Mouse (Mus musculus) ovary, postnatal 36 days (tissue): Measurements from ENCODE around the gene Ddx47.

Experiments used
- DNase-seq: peaks from one replicate; pipeline ENCODE4 v3.0.0; 2022; ENCODE audit warnings: low spot score, mixed read lengths

Ddx47 gene

DNA sequence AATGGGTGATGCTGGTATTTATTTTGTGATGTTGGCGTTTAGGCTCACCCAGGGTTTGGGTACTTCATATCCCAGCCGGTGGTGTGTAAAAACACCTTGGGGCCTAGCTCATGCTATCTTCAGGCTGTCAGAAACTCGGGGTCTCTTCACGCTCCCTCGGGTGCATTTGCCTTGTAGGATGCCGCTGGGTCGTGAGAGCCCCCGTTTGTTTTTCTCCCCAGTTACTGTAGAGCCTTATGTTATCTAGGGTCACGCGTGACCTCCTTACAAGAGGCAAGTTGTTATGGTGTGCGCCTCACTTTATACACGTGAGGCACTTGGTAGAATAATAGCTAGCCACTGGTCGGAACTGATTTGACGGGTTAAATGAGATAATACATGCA, 313 bp downstream of the Ddx47 start:
- no peak for DNase-seq

- no peak for DNase-seq
These were observed 5.8 kb downstream of the Ddx47 start for GRCm38 (mm10) chr6:135017211-135017610.

- DNase-seq: no peak
These were observed 8.2 kb downstream of the Ddx47 start for GRCm38 (mm10) chr6:135019564-135019963.

GRCm38 (mm10) chr6:135021633-135022032, 10.2 kb downstream of the Ddx47 start:
- DNase-seq: no peak

- no peak for DNase-seq
These were observed 12.0 kb downstream of the Ddx47 start for GRCm38 (mm10) chr6:135023379-135023778.

DNA sequence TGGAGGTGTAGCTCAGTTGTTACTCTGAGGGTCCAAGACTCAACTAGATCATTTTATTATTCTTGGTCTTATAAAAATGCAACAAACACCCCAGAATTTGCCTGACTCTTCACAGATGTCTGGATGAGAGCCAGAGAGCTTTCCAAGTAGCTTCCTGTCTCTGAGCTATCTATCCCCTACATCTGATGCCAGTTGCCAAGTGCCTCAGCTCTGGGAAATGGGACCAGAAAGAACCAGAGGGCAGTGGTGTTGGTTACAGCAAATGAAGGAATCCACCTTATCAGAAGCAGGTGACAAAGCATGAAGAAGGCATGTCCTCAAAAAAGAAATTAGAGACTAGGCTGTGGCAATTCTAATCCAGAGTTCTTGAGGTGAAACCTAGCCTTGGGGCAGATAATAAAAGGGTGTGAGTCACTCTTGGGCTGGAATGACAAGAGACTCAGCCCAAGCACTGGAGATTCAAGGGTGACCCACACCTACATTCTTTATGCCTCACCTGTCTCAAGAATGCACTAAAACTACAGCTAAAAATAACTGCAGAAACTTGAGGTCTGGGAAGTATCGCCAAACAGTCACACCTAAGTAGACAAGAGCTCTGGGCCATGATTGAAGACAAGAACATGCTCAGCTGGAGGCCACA, 13.5 kb downstream of the Ddx47 start:
- DNase-seq: no peak

GRCm38 (mm10) chr6:135026232-135026631, 14.8 kb downstream of the Ddx47 start:
- no peak for DNase-seq

- no peak for DNase-seq
These were observed 15.3 kb downstream of the Ddx47 start for GRCm38 (mm10) chr6:135026755-135027154.

- no peak for DNase-seq
These were observed 17.8 kb downstream of the Ddx47 start for GRCm38 (mm10) chr6:135029246-135029645.

DNA sequence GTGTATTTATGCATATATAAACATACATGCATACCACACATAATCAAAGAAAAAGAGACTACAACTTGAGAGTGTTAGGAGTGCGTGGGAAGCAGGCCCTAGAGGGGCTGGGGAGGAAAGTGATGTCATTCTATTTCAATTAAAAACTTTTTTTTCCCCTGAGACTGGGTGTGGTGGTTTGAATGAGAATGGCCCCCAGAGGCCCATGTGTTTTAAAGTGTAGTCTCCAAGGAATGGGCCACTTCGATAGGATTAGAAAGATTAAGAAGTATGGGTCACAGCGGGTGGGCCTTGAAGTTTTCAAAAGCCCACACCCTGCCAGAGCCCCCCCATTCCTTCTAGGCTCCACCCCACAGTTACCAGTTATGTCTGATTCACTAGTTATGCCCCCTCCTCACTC, 27.3 kb downstream of the Ddx47 start:
- DNase-seq: no peak

- no peak for DNase-seq
These were observed 29.0 kb downstream of the Ddx47 start for GRCm38 (mm10) chr6:135040275-135040871.

DNA sequence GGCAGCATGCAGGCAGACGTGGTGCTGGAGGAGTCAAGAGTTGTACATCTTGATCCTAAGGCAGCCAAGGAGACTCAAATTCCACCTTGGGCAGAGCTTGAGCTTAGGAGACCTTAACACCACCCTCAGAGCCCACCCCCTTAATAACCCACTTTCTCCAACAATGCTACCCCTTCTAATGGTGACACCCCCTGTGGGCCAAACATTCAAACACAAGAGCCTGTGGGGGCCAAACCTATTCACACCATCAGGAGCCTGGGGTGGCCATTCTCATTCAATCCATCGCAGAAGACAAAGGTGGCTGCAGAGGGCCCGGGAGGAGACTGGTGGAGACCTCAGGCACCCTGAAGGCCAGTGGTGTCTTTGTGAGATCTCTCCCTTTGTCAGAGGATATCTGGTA, 30.5 kb downstream of the Ddx47 start:
- no peak for DNase-seq

GRCm38 (mm10) chr6:135047276-135047675, 35.9 kb downstream of the Ddx47 start:
- no peak for DNase-seq

GRCm38 (mm10) chr6:135048509-135048908, 37.1 kb downstream of the Ddx47 start:
- no peak for DNase-seq

DNA sequence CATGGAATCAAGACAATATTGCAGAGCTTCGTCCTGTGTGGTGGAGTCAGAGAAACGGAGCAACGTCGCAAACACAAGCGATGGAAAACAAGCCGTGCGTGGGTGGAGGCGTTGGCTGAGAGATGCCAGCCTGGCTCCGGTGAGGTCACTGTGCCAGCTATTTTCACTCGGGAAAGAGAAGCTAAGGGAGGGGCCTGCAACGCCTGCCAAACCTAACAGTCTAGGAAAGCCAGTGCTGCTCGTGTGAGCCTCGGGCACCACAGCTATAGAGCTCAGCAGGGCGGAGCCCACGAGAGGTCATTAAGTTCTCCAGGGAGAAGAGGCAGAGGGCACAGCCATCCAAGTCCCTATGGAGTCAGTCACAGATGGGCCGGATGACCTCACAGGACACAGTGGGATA, 37.5 kb downstream of the Ddx47 start:
- DNase-seq: peak; percentile 26

DNA sequence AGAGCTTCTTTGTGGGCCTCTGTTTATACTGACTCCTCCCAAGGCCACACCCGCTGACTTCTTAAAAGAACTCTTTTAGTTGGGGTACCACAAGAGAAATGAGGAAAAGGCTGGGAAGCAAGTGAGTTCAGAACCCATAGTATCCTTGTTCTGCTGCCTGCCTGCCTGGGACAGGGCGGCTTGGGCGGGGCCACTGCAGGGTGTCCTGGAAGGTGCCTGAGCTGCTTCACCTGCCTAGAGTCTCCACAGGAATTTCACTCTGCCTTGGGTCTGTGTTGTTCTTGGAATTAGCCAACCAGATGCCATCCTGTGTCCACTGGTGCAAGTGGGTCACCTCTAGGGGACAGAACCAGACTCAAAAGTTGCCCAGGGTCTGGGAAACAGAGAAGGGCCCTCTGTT, 42.4 kb downstream of the Ddx47 start:
- no peak for DNase-seq

DNA sequence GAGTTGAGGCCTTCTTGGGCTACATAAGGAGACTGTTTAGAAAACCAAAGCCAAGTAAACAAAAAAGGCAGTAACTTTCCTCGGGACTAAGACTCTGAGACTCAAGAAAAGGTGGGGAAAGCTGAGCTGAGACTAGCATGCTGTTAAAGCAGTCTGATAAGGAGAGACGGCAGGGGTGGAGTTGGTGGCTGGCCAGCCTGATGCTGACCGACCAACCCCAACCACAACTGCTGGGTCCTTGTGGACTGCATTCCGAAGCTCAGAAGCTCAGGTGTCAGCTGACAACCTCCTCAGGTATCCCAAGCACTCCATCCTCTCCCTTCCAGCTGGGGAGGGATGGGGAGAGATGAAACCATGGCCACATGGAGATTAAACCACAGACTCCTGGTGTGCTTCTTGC, 44.5 kb downstream of the Ddx47 start:
- no peak for DNase-seq

GRCm38 (mm10) chr6:135060728-135061127, 49.3 kb downstream of the Ddx47 start:
- no peak for DNase-seq

- DNase-seq: no peak
These were observed 53.2 kb downstream of the Ddx47 start for GRCm38 (mm10) chr6:135064621-135065020.

GRCm38 (mm10) chr6:135065236-135065957, 54.0 kb downstream of the Ddx47 start, which contains the start of gene Gprc5a:
Gene Gprc5a (plus strand): TSS chr6:135065651.
- DNase-seq: peak; percentile 42

DNA sequence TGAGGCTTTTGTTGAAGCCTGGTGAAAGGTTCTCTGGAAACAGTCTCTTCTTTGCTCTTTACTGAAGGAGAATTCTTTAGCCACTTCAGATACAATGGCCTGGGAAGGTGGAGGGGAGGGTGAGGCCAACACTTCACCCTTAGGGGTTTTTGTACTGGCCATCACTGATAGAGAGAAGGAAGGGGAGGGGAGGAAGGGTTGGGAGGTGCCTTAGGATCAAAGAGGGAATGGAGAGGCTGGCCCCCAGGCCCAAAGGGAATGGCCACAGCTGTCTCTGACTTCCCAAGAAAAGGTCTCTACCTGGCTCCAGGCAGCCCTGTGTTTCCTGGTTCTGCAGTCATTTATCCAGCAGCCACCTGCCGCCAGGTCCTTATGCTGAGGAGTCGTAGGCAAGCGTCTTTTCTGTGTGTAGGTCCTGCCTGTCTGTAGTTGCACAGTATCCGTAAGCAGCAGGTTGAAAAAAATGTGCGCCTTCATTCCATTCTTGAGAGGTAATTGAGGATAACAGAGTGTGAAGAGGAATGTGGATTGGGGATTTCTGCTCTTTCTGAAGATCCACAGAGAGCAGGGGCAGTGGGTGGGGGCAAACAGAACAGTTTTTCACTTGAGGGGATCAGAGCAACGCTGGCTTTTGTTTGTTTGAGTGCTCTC, 55.5 kb downstream of the Ddx47 start:
- DNase-seq: no peak

- no peak for DNase-seq
These were observed 56.8 kb downstream of the Ddx47 start for GRCm38 (mm10) chr6:135068221-135068620.

GRCm38 (mm10) chr6:135069856-135070255, 58.4 kb downstream of the Ddx47 start:
- DNase-seq: no peak
